Mouse (Mus musculus) kidney, adult 2 months (tissue): ENCODE data around the gene Gm2696.
"Not testable (repeated sequence)": the region's sequence is repeated elsewhere in the genome, so short reads cannot be mapped to it uniquely, and the experiment has no call there.

Experiments used
- CTCF ChIP-seq: fragments of 200-500 bp; conservative IDR thresholded peaks from 2 replicates; pipeline ENCODE4 v1.5.1; 2011; ENCODE audit warnings: low read depth, mild to moderate bottlenecking, control low read depth, low read length, moderate library complexity, mixed read lengths; ENCODE audit not compliant: insufficient read depth, insufficient read length
- POLR2A ChIP-seq: fragments of 200-500 bp; IDR thresholded peaks from one replicate; pipeline ENCODE4 v1.6.1; 2011; ENCODE audit warnings: low read depth, low read length, control low read depth

GRCm38 (mm10) chr10:77776844-77777243 is 37.6 kb upstream of the Gm2696 start, which contains the start of gene Gm7138:
- TF ChIP-seq CTCF, POLR2A: not testable (repeated sequence)
